Mouse (Mus musculus) MEL (cell line): Measurements from ENCODE around the gene Col25a1. TPM values are rescaled to one million over a fixed set of nuclear protein-coding genes. Genes with fewer than 3 reads are reported as not detected.

Experiments
- DNase-seq: peaks from one replicate; pipeline ENCODE4 v3.0.0; 2011; ENCODE audit warnings: low read depth, low spot score
- H3K27ac ChIP-seq: 2 replicates; pipeline ENCODE4 v1.5.1; 2012; ENCODE audit warnings: low read depth, mild to moderate bottlenecking, control low read depth, low read length, moderate library complexity; ENCODE audit not compliant: control insufficient read depth
- H3K27me3 ChIP-seq, 2 experiments: fragments of 150-350 bp in 1 of 2; sonication (generic) in 1 of 2; 2 replicates each; pipeline ENCODE4 v1.6.1; 2012; ENCODE audit warnings: low read length in 2 of 2, mild to moderate bottlenecking in 2 of 2, improper control_type of control experiment in 1 of 2, moderate library complexity in 1 of 2; ENCODE audit not compliant: insufficient read depth in 2 of 2, control insufficient read depth in 1 of 2
- H3K36me3 ChIP-seq, 2 experiments: 2 replicates each; pipeline ENCODE4 v1.6.1; 2012 to 2014; ENCODE audit warnings: low read length in 2 of 2, improper control_type of control experiment in 1 of 2, inconsistent platforms in 1 of 2, mild to moderate bottlenecking in 1 of 2; ENCODE audit not compliant: insufficient read depth in 2 of 2, control insufficient read depth in 1 of 2
- H3K4me1 ChIP-seq, 2 experiments: fragments of 150-350 bp in 1 of 2; sonication (generic) in 1 of 2; 2 replicates each; pipeline ENCODE4 v1.6.1; 2012; ENCODE audit warnings: low read length in 2 of 2, improper control_type of control experiment in 1 of 2, mild to moderate bottlenecking in 1 of 2; ENCODE audit not compliant: insufficient read depth in 2 of 2, control insufficient read depth in 1 of 2
- H3K4me3 ChIP-seq, 2 experiments: fragments of 150-350 bp in 1 of 2; sonication (generic) in 1 of 2; 2 replicates each; pipeline ENCODE4 v1.5.1; 2012; ENCODE audit warnings: low read depth in 2 of 2, low read length in 2 of 2, mild to moderate bottlenecking in 2 of 2, moderate library complexity in 2 of 2, control low read depth in 1 of 2, improper control_type of control experiment in 1 of 2; ENCODE audit not compliant: control insufficient read depth in 1 of 2, insufficient read depth in 1 of 2
- H3K79me2 ChIP-seq: 2 replicates; pipeline ENCODE4 v1.6.1; 2012; ENCODE audit warnings: mild to moderate bottlenecking, low read length, moderate library complexity; ENCODE audit not compliant: control insufficient read depth, poor library complexity, insufficient read depth
- H3K9ac ChIP-seq: 2 replicates; pipeline ENCODE4 v1.6.1; 2012; ENCODE audit warnings: low read depth, mild to moderate bottlenecking, control low read depth, low read length, moderate library complexity; ENCODE audit not compliant: control insufficient read depth, poor library complexity, severe bottlenecking
- H3K9me3 ChIP-seq: fragments of 150-350 bp; sonication (generic); replicated peaks from 2 replicates; pipeline ENCODE4 v1.6.1; 2012; ENCODE audit warnings: mild to moderate bottlenecking, low read length, improper control_type of control experiment, moderate library complexity; ENCODE audit not compliant: insufficient read depth
- BHLHE40 ChIP-seq: IDR thresholded peaks from 2 replicates; pipeline ENCODE4 v1.6.1; 2012; ENCODE audit warnings: low read depth, mild to moderate bottlenecking, inconsistent platforms, low read length, improper control_type of control experiment, borderline replicate concordance
- ELF1 ChIP-seq: IDR thresholded peaks from 2 replicates; pipeline ENCODE4 v1.6.1; 2014; ENCODE audit warnings: low read depth, mild to moderate bottlenecking, inconsistent platforms, low read length, improper control_type of control experiment, moderate library complexity
- ETS1 ChIP-seq: IDR thresholded peaks from 2 replicates; pipeline ENCODE4 v1.6.1; 2012; ENCODE audit warnings: low read depth, mild to moderate bottlenecking, inconsistent platforms, low read length, improper control_type of control experiment, moderate library complexity
- GATA1 ChIP-seq: IDR thresholded peaks from 2 replicates; pipeline ENCODE4 v1.6.1; 2011; ENCODE audit warnings: low read depth, low read length, improper control_type of control experiment
- JUND ChIP-seq: IDR thresholded peaks from 2 replicates; pipeline ENCODE4 v1.6.1; 2011; ENCODE audit warnings: low read depth, mild to moderate bottlenecking, improper control_type of control experiment, low read length
- KAT2A ChIP-seq: conservative IDR thresholded peaks from 2 replicates; pipeline ENCODE4 v1.6.1; 2012; ENCODE audit warnings: low read depth, low read length, improper control_type of control experiment, inconsistent platforms
- MAFK ChIP-seq: IDR thresholded peaks from 2 replicates; pipeline ENCODE4 v1.6.1; 2011; ENCODE audit warnings: low read depth, mild to moderate bottlenecking, low read length, improper control_type of control experiment, borderline replicate concordance
- MXI1 ChIP-seq: IDR thresholded peaks from 2 replicates; pipeline ENCODE4 v1.6.1; 2011; ENCODE audit warnings: mild to moderate bottlenecking, low read depth, low read length, improper control_type of control experiment
- MYB ChIP-seq: IDR thresholded peaks from 2 replicates; pipeline ENCODE4 v1.6.1; 2011; ENCODE audit warnings: mild to moderate bottlenecking, low read depth, low read length, improper control_type of control experiment
- NELFE ChIP-seq: IDR thresholded peaks from 2 replicates; pipeline ENCODE4 v1.6.1; 2011; ENCODE audit warnings: low read depth, low read length, improper control_type of control experiment
- POLR2A ChIP-seq, 2 experiments: IDR thresholded peaks; 2 replicates each; pipeline ENCODE4 v1.6.1; 2011 to 2012; ENCODE audit warnings: low read length in 2 of 2, mild to moderate bottlenecking in 2 of 2, control low read depth in 1 of 2, improper control_type of control experiment in 1 of 2, low read depth in 1 of 2, moderate library complexity in 1 of 2; ENCODE audit not compliant: control insufficient read depth in 1 of 2, insufficient read depth in 1 of 2, poor library complexity in 1 of 2
- POLR2AphosphoS5 ChIP-seq: IDR thresholded peaks from 2 replicates; pipeline ENCODE4 v1.6.1; 2012; ENCODE audit warnings: low read depth, borderline replicate concordance, mild to moderate bottlenecking, inconsistent platforms, low read length, moderate library complexity, mixed read lengths
- RCOR1 ChIP-seq: IDR thresholded peaks from 2 replicates; pipeline ENCODE4 v1.6.1; 2012; ENCODE audit warnings: low read depth, mild to moderate bottlenecking, inconsistent platforms, low read length, improper control_type of control experiment
- TCF12 ChIP-seq: IDR thresholded peaks from 2 replicates; pipeline ENCODE4 v1.6.1; 2014; ENCODE audit warnings: low read depth, mild to moderate bottlenecking, inconsistent platforms, low read length, improper control_type of control experiment, moderate library complexity
- USF1 ChIP-seq: IDR thresholded peaks from 2 replicates; pipeline ENCODE4 v1.6.1; 2014; ENCODE audit warnings: low read depth, mild to moderate bottlenecking, inconsistent platforms, low read length, improper control_type of control experiment, moderate library complexity
- USF2 ChIP-seq, 2 experiments: IDR thresholded peaks; 2 replicates each; pipeline ENCODE4 v1.6.1; 2011 to 2012; ENCODE audit warnings: improper control_type of control experiment in 2 of 2, low read length in 2 of 2, borderline replicate concordance in 1 of 2, inconsistent platforms in 1 of 2, low read depth in 1 of 2, mild to moderate bottlenecking in 1 of 2; ENCODE audit not compliant: insufficient read depth in 1 of 2
- polyA plus RNA-seq, 2 experiments: library from polyadenylated mRNA; stranded (reverse) in 1 of 2; unstranded in 1 of 2; fragments of >175 nt in 1 of 2; fragments of >200 nt in 1 of 2; gene quantifications; 2 replicates each; pipeline versions ENCODE4 v1.2.1 to v1.2.4; 2012; ENCODE audit warnings: low replicate concordance in 2 of 2, low read depth in 1 of 2; ENCODE audit not compliant: insufficient read length in 2 of 2, insufficient read depth in 1 of 2, missing spikeins in 1 of 2
- total RNA-seq: library from RNA; depleted of rRNA; stranded (reverse); fragments of 300-350 nt; gene quantifications from 2 replicates; pipeline ENCODE4 v1.2.3, GENCODE M21; 2012

Col25a1 gene
- total and polyA plus RNA-seq, 3 experiments: not detected

DNA sequence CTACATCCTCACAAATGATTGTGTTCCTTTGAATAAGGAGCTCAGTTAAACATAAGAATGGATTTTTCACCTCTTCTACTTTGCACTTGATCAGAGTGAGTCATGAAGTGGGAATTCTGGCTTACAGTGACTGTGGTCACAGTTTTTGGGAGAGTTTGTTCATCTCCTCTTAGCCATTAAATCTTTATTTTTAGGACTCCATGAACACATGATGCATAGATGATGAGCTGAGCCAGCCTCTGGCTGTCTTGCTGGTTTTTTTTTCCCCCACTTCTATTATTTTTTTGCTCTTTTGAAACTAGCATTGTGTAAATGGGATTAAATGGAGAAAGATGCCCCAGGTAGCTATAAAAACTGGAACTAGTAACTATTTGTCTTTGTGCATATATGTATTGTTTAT lies 84.8 kb downstream of the Col25a1 start:
- no peaks in the 10 kb centered on the region for H3K36me3 ChIP-seq
- no peaks in the 10 kb centered on the region for H3K79me2 ChIP-seq
- no peak overlapping the region for H3K27ac ChIP-seq
- H3K9me3 ChIP-seq: no peaks in the 10 kb centered on the region
- H3K9ac ChIP-seq: no peak overlapping the region
- no peak overlapping the region for H3K4me3 ChIP-seq
- TF ChIP-seq NELFE (no peak), USF1 (no peak), ELF1 (no peak), KAT2A (no peak), MXI1 (no peak), JUND (no peak), GATA1 (no peak)
- TF ChIP-seq, all 39 proteins: peak for 0
- no peak for DNase-seq
- Histone ChIP-seq H3K27me3 (no peaks in the 10 kb centered on the region), H3K4me1 (no peaks in the 10 kb centered on the region)

DNA sequence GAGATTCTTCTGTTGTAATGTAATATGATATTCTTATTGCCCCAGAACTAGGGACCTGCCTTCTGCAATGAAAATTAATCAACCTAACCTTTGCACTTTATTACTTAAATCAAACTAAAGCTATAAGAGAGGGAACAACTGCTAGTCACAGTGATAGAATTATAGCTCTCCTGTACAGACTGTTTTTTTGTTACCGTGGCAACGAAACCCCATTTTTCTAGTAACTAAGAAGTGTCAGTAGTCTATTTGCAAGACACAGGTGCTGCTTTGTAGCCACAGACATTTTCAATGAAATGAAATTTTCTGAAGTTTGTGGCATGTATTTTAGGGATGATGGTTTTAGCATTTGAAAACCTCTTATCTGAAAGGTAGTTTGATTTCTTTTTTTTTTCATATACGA lies 85.3 kb downstream of the Col25a1 start:
- Histone ChIP-seq H3K4me3 (no peak overlapping the region), H3K27me3 (no peaks in the 10 kb centered on the region), H3K27ac (no peak overlapping the region), H3K79me2 (no peaks in the 10 kb centered on the region), H3K36me3 (no peaks in the 10 kb centered on the region), H3K9me3 (no peaks in the 10 kb centered on the region), H3K4me1 (no peaks in the 10 kb centered on the region), H3K9ac (no peak overlapping the region)
- no peak for TF ChIP-seq BHLHE40
- no peak for TF ChIP-seq KAT2A
- no peak for TF ChIP-seq MAFK
- no peak for TF ChIP-seq USF2 (IDR thresholded peaks at IDR 0.05; ENCODE audit: borderline replicate concordance in 1 of 2, insufficient read depth in 1 of 2, low read depth in 1 of 2, low read length in 2 of 2)
- TF ChIP-seq USF1: no peak
- TF ChIP-seq MYB: no peak
- TF ChIP-seq RCOR1: no peak
- no peak for TF ChIP-seq TCF12
- TF ChIP-seq JUND: no peak
- TF ChIP-seq POLR2A (IDR thresholded peaks at IDR 0.05; ENCODE audit: control insufficient read depth in 1 of 2, insufficient read depth in 1 of 2, low read depth in 1 of 2, low read length in 2 of 2, poor library complexity in 1 of 2): no peak
- no peak for TF ChIP-seq ETS1
- no peak for TF ChIP-seq POLR2AphosphoS5
- no peak for TF ChIP-seq GATA1
- no peak for DNase-seq

- no peak for DNase-seq
- no peak overlapping the region for H3K4me3 ChIP-seq
- no peak overlapping the region for H3K27ac ChIP-seq
- H3K36me3 ChIP-seq: no peaks in the 10 kb centered on the region
- H3K4me1 ChIP-seq: no peaks in the 10 kb centered on the region
- no peaks in the 10 kb centered on the region for H3K27me3 ChIP-seq
- TF ChIP-seq USF2 (IDR thresholded peaks at IDR 0.05; ENCODE audit: borderline replicate concordance in 1 of 2, insufficient read depth in 1 of 2, low read depth in 1 of 2, low read length in 2 of 2): no peak
- no peak overlapping the region for H3K9ac ChIP-seq
- no peaks in the 10 kb centered on the region for H3K79me2 ChIP-seq
- H3K9me3 ChIP-seq: no peaks in the 10 kb centered on the region
These were observed 86.4 kb downstream of the Col25a1 start for GRCm38 (mm10) chr3:130217705-130218104.
